Mouse (Mus musculus): ENCODE data around the gene Mfge8. TPM values are rescaled to one million over a fixed set of nuclear protein-coding genes. Genes with fewer than 3 reads are reported as not detected.

The Mfge8 gene
- 224 and 246 TPM in 2 replicates for polyA plus RNA-seq (2015; fragmentation: Nextera tagmentation; extraction: Ambion mirVana)

DNA sequence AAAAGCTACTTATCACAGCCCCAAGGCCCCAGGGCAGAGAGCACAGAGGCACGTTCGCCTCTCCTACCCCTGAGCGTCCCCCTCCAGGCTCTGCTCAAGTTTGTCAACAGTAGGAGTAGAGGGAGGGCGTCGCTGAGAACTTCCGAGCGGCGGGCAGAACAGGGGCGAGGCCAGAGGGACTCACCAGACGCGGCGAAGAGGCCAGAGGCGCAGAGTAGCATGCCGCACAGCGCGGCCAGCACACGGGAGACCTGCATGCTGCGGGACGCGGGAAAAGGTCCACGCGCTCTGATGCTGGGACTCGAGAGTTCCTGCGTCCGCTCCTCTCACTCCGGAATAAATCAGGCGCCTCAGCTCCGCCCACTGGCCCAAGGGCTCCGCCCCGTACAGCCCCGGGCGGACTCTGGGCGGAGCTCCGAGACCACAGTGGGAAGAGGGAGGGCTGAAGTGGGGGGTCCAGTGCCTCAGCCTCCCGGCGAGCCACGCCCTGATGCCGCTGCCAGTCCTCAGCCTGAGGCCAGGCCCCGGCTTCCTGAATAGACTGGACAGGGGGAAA lies at the start of gene Mfge8:
Gene Mfge8 (minus strand): TSS at position 350 of the 556 bp plus-strand sequence.
- Histone ChIP-seq H3K4me3 (peak within 1 kb of the TSS; percentile 77), H3K36me3 (peaks cover 8% of the 10 kb centered on the region; the same call in 1 of the 2 replicates), H3K4me1 (replicated peaks) (peaks cover 24% of the 10 kb centered on the region), H3K27ac (peak within 1 kb of the TSS; percentile 92), H3K27me3 (no peaks in the 10 kb centered on the region), H3K9ac (peak within 1 kb of the TSS; percentile 80), H3K9me3 (replicated peaks) (no peaks in the 10 kb centered on the region), H3K4me2 (peak within 1 kb of the TSS; percentile 78)
- under 1% methylated on average over 38 of the region's 39 CpGs for WGBS
- ATAC-seq (replicated peaks; ENCODE audit: insufficient number of reproducible peaks, insufficient read depth, low FRiP score, low read depth), result peak; percentile 98

DNA sequence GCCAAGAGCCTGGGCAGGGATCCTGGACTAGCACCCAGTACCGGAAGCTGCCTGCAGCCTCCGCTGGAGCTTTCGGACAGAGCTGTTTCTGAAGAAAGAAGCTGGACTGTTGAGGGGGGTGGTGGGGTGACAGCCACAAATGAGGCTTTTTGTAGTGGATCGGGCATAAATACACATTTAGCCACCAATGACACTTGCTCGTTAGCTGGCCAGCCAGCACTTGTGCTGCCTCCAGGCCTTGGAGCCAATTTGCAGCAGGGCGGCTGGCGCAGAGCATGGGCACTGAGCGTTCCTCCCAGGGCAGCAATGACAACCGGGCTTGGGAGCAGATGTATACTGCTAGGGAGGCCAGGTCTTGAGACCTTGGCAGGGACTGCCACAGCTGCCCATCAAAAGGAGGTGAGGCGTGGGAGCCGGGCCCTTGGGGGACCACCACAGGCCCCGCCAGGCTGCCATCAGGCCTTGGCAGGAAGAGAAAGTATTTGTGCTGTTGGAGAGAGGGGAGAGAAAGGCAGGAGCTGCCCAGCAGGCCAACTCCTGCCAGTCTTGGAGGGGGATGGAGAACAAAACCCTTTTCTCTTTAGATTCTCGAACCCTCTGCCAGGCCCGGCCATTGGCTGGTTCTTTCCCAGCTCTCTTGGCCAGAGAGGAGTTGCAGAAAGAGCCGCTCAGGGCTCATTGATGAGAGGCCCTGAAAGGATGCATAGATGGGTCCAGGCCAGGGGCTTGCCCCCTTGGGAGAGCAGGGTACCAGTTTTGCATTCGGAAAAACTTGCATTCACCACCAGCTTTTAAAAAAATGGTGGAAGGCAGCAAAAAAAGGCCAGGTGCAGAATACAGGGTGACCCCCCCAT lies 45.9 kb upstream of the Mfge8 start:
- 80% methylated on average over 16 of the region's 16 CpGs for WGBS
- Histone ChIP-seq H3K4me2 (no peak overlapping the region), H3K4me3 (no peak overlapping the region), H3K9ac (no peak overlapping the region), H3K36me3 (no peaks in the 10 kb centered on the region), H3K9me3 (replicated peaks) (no peaks in the 10 kb centered on the region), H3K4me1 (replicated peaks) (peaks cover 17% of the 10 kb centered on the region), H3K27me3 (no peaks in the 10 kb centered on the region), H3K27ac (no peak overlapping the region)
- no peak for ATAC-seq (replicated peaks; ENCODE audit: insufficient number of reproducible peaks, insufficient read depth, low FRiP score, low read depth)

GRCm38 (mm10) chr7:79193936-79194335 lies 45.1 kb upstream of the Mfge8 start:
- Histone ChIP-seq H3K4me2 (no peak overlapping the region), H3K9me3 (replicated peaks) (no peaks in the 10 kb centered on the region), H3K27me3 (no peaks in the 10 kb centered on the region), H3K4me1 (replicated peaks) (peaks cover 18% of the 10 kb centered on the region), H3K4me3 (no peak overlapping the region), H3K9ac (no peak overlapping the region), H3K36me3 (no peaks in the 10 kb centered on the region), H3K27ac (no peak overlapping the region)
- 45% methylated on average over 5 of the region's 5 CpGs for WGBS
- no peak for ATAC-seq (replicated peaks; ENCODE audit: insufficient number of reproducible peaks, insufficient read depth, low FRiP score, low read depth)

- no peaks in the 10 kb centered on the region for H3K27me3 ChIP-seq
- H3K4me1 ChIP-seq (replicated peaks), result peaks cover 18% of the 10 kb centered on the region
- no peak for ATAC-seq (replicated peaks; ENCODE audit: insufficient number of reproducible peaks, insufficient read depth, low FRiP score, low read depth)
- no peaks in the 10 kb centered on the region for H3K9me3 ChIP-seq (replicated peaks)
- H3K36me3 ChIP-seq, result no peaks in the 10 kb centered on the region
- no peak overlapping the region for H3K4me3 ChIP-seq
- 59% methylated on average over 5 of the region's 5 CpGs for WGBS
- H3K4me2 ChIP-seq, result no peak overlapping the region
- H3K9ac ChIP-seq, result no peak overlapping the region
- H3K27ac ChIP-seq, result no peak overlapping the region
Observed at GRCm38 (mm10) chr7:79191501-79191900, 42.6 kb upstream of the Mfge8 start.

DNA sequence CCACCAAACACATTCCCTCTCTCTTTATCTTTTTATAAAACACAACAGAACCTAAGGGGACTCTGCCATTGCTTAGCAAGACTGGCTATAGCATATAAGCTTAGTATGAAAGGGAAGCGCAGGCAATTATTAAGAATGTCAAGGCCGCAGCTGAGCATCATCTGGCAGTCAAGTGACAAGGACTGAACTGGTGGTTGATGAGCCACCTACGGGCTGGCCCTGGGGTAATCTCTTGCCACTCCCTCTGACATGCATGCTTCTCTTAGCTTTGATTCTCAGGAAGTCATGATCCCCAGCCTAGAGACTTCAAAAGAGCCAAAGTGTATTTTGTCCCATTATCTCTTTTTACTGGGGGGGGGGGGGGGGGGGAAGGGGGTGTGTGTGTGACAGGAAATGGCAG lies 41.7 kb upstream of the Mfge8 start:
- Histone ChIP-seq H3K9ac (no peak overlapping the region), H3K27ac (no peak overlapping the region), H3K27me3 (no peaks in the 10 kb centered on the region), H3K36me3 (no peaks in the 10 kb centered on the region), H3K4me3 (no peak overlapping the region), H3K4me2 (no peak overlapping the region), H3K4me1 (replicated peaks) (peaks cover 18% of the 10 kb centered on the region), H3K9me3 (replicated peaks) (no peaks in the 10 kb centered on the region)
- ATAC-seq (replicated peaks; ENCODE audit: insufficient number of reproducible peaks, insufficient read depth, low FRiP score, low read depth), result no peak
- WGBS, result 22% methylated on average over 3 of the region's 3 CpGs

- no peak for ATAC-seq (replicated peaks; ENCODE audit: insufficient number of reproducible peaks, insufficient read depth, low FRiP score, low read depth)
Observed at GRCm38 (mm10) chr7:79189211-79189610, 40.4 kb upstream of the Mfge8 start.

GRCm38 (mm10) chr7:79187591-79187990 lies 38.7 kb upstream of the Mfge8 start:
- ATAC-seq (replicated peaks; ENCODE audit: insufficient number of reproducible peaks, insufficient read depth, low FRiP score, low read depth), result no peak
- no peaks in the 10 kb centered on the region for H3K36me3 ChIP-seq
- WGBS, result 97% methylated on average over 2 of the region's 2 CpGs
- no peak overlapping the region for H3K4me3 ChIP-seq
- H3K9ac ChIP-seq, result no peak overlapping the region
- no peaks in the 10 kb centered on the region for H3K27me3 ChIP-seq
- peaks cover 15% of the 10 kb centered on the region for H3K4me1 ChIP-seq (replicated peaks)
- no peak overlapping the region for H3K4me2 ChIP-seq
- no peaks in the 10 kb centered on the region for H3K9me3 ChIP-seq (replicated peaks)
- no peak overlapping the region for H3K27ac ChIP-seq

More at GRCm38 (mm10) chr7:79189211-79189610, 40.4 kb upstream of the Mfge8 start:
- H3K4me3 ChIP-seq, result no peak overlapping the region
- no peaks in the 10 kb centered on the region for H3K36me3 ChIP-seq
- no peaks in the 10 kb centered on the region for H3K9me3 ChIP-seq (replicated peaks)
- H3K4me2 ChIP-seq, result no peak overlapping the region
- H3K27me3 ChIP-seq, result no peaks in the 10 kb centered on the region
- no peak overlapping the region for H3K9ac ChIP-seq
- peak overlapping the region; percentile 55; the same call in 1 of the 2 replicates for H3K27ac ChIP-seq
- H3K4me1 ChIP-seq (replicated peaks), result peaks cover 17% of the 10 kb centered on the region
- WGBS, result 23% methylated on average over 3 of the region's 5 CpGs

DNA sequence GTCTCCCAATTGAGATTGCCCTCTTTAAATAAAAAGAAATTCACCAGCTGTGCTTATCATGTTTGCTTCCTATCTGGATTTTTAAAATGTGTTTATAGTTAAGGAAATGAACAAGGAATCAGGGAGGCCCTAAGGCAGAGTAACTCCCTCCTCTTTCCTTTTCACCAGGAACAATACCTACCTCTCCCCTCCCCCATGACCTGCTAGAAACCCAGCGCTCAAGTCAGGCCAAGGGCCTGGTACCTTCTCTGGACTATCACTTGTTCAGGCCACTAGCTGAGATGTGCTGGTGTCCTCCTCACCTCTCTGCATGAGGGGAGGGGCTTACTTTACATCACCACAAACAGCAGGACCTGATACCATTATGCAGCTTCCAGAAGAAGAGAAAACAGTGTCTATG lies 34.6 kb upstream of the Mfge8 start:
- Histone ChIP-seq H3K4me2 (no peak overlapping the region), H3K4me1 (replicated peaks) (no peaks in the 10 kb centered on the region), H3K9me3 (replicated peaks) (no peaks in the 10 kb centered on the region), H3K27ac (no peak overlapping the region), H3K9ac (no peak overlapping the region), H3K4me3 (no peak overlapping the region), H3K36me3 (no peaks in the 10 kb centered on the region), H3K27me3 (no peaks in the 10 kb centered on the region)
- ATAC-seq (replicated peaks; ENCODE audit: insufficient number of reproducible peaks, insufficient read depth, low FRiP score, low read depth), result no peak
- 52% methylated on average over 1 of the region's 1 CpGs for WGBS

DNA sequence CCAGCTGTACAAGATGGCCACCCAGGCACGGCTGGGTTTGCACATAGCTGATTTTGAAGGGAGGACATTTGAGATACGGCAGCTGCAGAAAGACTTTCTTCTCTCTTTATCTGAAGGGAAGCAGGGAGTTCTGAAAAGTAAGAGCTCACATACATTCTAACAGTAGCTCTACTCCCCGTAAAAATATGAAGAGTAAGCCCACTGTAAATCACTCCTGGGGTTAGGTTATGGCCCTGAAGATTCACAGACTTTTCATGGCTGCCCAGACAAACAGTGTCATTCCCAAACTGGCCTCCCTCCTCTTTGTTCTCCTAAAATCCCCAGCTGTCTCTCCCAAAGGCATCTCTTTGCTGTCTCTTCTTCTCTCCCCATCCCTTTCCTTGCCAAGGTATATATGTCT lies 24.9 kb upstream of the Mfge8 start:
- Histone ChIP-seq H3K36me3 (no peaks in the 10 kb centered on the region), H3K4me3 (no peak overlapping the region), H3K9me3 (replicated peaks) (no peaks in the 10 kb centered on the region), H3K9ac (no peak overlapping the region), H3K4me2 (no peak overlapping the region), H3K27me3 (no peaks in the 10 kb centered on the region), H3K4me1 (replicated peaks) (no peaks in the 10 kb centered on the region), H3K27ac (no peak overlapping the region)
- 48% methylated on average over 3 of the region's 3 CpGs for WGBS
- no peak for ATAC-seq (replicated peaks; ENCODE audit: insufficient number of reproducible peaks, insufficient read depth, low FRiP score, low read depth)

DNA sequence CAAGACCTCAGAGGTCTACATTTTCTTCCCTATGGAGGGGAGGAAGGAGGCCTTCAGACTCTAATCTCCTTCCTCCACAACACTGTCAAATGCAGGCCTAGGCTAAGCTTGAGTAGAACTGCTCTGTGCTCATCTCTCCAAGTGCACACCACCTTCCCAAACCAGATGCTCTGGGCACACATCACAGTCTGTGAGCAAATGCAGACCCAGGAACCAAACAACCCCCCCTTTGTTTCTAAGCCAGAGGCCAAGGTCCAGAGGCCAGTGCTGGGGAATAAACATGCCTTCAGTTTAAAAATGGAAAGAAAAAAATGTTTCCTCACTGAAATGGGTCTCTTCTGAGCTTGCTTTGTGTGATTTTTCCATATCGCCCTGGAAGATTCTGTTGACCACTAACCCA lies 22.9 kb upstream of the Mfge8 start:
- Histone ChIP-seq H3K4me3 (no peak overlapping the region), H3K9ac (no peak overlapping the region), H3K4me1 (replicated peaks) (no peaks in the 10 kb centered on the region), H3K36me3 (no peaks in the 10 kb centered on the region), H3K27ac (no peak overlapping the region), H3K27me3 (no peaks in the 10 kb centered on the region), H3K4me2 (no peak overlapping the region), H3K9me3 (replicated peaks) (0 out of 2 replicates have a peak, but pooled peaks cover 3% of the 10 kb centered on the region)
- WGBS, result 76% methylated on average over 1 of the region's 1 CpGs
- no peak for ATAC-seq (replicated peaks; ENCODE audit: insufficient number of reproducible peaks, insufficient read depth, low FRiP score, low read depth)

GRCm38 (mm10) chr7:79167006-79167562 lies 18.2 kb upstream of the Mfge8 start:
- Histone ChIP-seq H3K27me3 (no peaks in the 10 kb centered on the region), H3K9ac (no peak overlapping the region), H3K4me1 (replicated peaks) (no peaks in the 10 kb centered on the region), H3K9me3 (replicated peaks) (0 out of 2 replicates have a peak, but pooled peaks cover 3% of the 10 kb centered on the region), H3K27ac (no peak overlapping the region), H3K4me3 (no peak overlapping the region), H3K4me2 (no peak overlapping the region), H3K36me3 (no peaks in the 10 kb centered on the region)
- ATAC-seq (replicated peaks; ENCODE audit: insufficient number of reproducible peaks, insufficient read depth, low FRiP score, low read depth), result no peak
- WGBS, result 79% methylated on average over 14 of the region's 14 CpGs
